Mouse (Mus musculus) limb, embryonic 14.5 days (tissue): Measurements from ENCODE around the gene Mpp4. TPM values are rescaled to one million over a fixed set of nuclear protein-coding genes. Genes with fewer than 3 reads are reported as not detected.

ENCODE experiments used
- ATAC-seq: fragments of 200-750 bp; cut with Nextera tagmentation; 2 replicates; pipeline ENCODE4 v1.8.0; 2017; ENCODE audit warnings: low read depth, moderate number of reproducible peaks, moderate TSS enrichment; ENCODE audit not compliant: low FRiP score
- DNase-seq: peaks from one replicate; pipeline ENCODE4 v3.0.0-alpha.2; 2015; ENCODE audit warnings: low spot score
- H3K27ac ChIP-seq: fragments of 300-500 bp; sonication (generic); replicated peaks from 2 replicates; pipeline ENCODE4 v1.5.1; 2014; ENCODE audit warnings: low read depth, mild to moderate bottlenecking, low read length, moderate library complexity, mixed read lengths
- H3K27me3 ChIP-seq: fragments of 300-500 bp; sonication (generic); 2 replicates; pipeline ENCODE4 v1.6.1; 2014; ENCODE audit warnings: low read length, mixed read lengths; ENCODE audit not compliant: control insufficient read depth, insufficient read depth
- H3K36me3 ChIP-seq: fragments of 300-500 bp; sonication (generic); 2 replicates; pipeline ENCODE4 v1.6.1; 2014; ENCODE audit warnings: mild to moderate bottlenecking, low read length, moderate library complexity, mixed read lengths; ENCODE audit not compliant: control insufficient read depth, insufficient read depth
- H3K4me1 ChIP-seq: fragments of 300-500 bp; sonication (generic); 2 replicates; pipeline ENCODE4 v1.6.1; 2014; ENCODE audit warnings: antibody characterized with exemption, low read length, mixed read lengths; ENCODE audit not compliant: control insufficient read depth, insufficient read depth
- H3K4me2 ChIP-seq: fragments of 300-500 bp; sonication (generic); replicated peaks from 2 replicates; pipeline ENCODE4 v1.6.1; 2014; ENCODE audit warnings: low read depth, mild to moderate bottlenecking, low read length, moderate library complexity; ENCODE audit not compliant: severe bottlenecking
- H3K4me3 ChIP-seq: fragments of 300-500 bp; sonication (generic); replicated peaks from 2 replicates; pipeline ENCODE4 v1.5.1; 2014; ENCODE audit warnings: low read length
- H3K9ac ChIP-seq: fragments of 300-500 bp; sonication (generic); 2 replicates; pipeline ENCODE4 v1.6.1; 2014; ENCODE audit warnings: mild to moderate bottlenecking, low read depth, low read length, moderate library complexity; ENCODE audit not compliant: severe bottlenecking
- H3K9me3 ChIP-seq: fragments of 300-500 bp; sonication (generic); 2 replicates; pipeline ENCODE4 v1.6.1; 2016; ENCODE audit warnings: low read length; ENCODE audit not compliant: control insufficient read depth
- POLR2A ChIP-seq: fragments of 200-500 bp; IDR thresholded peaks from 2 replicates; pipeline ENCODE4 v1.8.0; 2012; ENCODE audit warnings: inconsistent platforms, mild to moderate bottlenecking, moderate library complexity, borderline replicate concordance; ENCODE audit not compliant: insufficient read depth, insufficient read length; ENCODE audit errors: extremely low read depth
- WGBS: fragments of 180-500 bp; shearing (Covaris S2); extraction: QIAGEN DNeasy Blood & Tissue Kit; methylation state at CpG from one replicate; pipeline ENCODE4 v1.1.7; 2014; 5-methylcytosine and 5-hydroxymethylcytosine counted together
- polyA plus RNA-seq, 2 experiments: library from polyadenylated mRNA; depleted of rRNA in 1 of 2; stranded (reverse) in 1 of 2; unstranded in 1 of 2; fragments of >200 nt; fragmentation: Nextera tagmentation in 1 of 2; extraction: Ambion mirVana in 1 of 2; gene quantifications; 2 replicates each; pipeline versions ENCODE4 v1.2.1 to v1.2.3; 2012 to 2014

Gene Mpp4
- polyA plus RNA-seq, 2 experiments: 0.40 to 1.0 TPM

DNA sequence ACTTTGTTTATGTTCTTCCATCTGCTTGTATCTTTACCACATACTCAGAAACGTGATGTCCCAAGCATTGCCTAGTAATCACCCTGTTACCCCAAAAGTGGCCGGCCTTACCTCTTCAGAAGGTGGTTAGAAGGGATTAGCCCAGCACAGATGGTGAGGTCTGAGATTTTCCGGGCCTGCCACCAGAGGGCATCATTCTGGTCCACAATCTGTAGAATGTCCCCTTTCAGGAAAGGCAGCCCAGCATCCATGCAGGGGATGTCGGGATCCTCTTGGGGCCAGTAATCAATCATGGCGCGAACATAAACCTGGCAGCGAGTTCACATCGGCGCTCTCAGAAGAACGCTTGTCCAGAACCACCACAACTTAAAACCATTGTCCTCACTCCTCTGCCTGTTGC, 18.6 kb downstream of the Mpp4 start:
- no peak overlapping the region for H3K27ac ChIP-seq
- no peak overlapping the region for H3K4me3 ChIP-seq
- 76% methylated on average over 10 of the region's 10 CpGs for WGBS
- no peak for DNase-seq
- H3K27me3 ChIP-seq: no peaks in the 10 kb centered on the region
- H3K36me3 ChIP-seq: no peaks in the 10 kb centered on the region
- H3K4me1 ChIP-seq: no peaks in the 10 kb centered on the region
- no peak for ATAC-seq
- no peaks in the 10 kb centered on the region for H3K9me3 ChIP-seq
- TF ChIP-seq POLR2A: no peak
- H3K4me2 ChIP-seq: no peak overlapping the region
- no peak overlapping the region for H3K9ac ChIP-seq

DNA sequence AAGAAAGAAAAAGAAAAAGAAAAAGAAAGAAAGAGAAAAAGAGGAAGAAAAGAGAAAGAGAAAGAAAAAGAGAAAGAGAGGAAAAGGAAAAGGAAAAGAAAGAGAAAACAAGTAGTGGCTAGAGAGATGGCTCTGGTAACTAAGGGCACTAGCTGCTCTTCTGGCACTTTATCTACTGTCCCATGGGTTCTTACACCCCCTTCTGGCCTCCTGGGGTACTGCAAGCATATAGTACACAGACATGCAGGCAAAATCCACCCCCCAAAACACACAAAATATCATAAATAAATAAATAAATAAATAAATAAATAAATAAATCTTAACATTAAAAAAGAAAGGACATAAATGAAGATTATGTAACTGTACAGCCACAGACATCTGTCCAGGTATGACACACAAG, 20.4 kb downstream of the Mpp4 start:
- DNase-seq (peak; percentile 55), ATAC-seq (no peak)
- H3K9me3 ChIP-seq: no peaks in the 10 kb centered on the region
- TF ChIP-seq POLR2A: no peak
- no peak overlapping the region for H3K4me3 ChIP-seq
- H3K9ac ChIP-seq: no peak overlapping the region
- no peaks in the 10 kb centered on the region for H3K36me3 ChIP-seq
- H3K27me3 ChIP-seq: no peaks in the 10 kb centered on the region
- no peak overlapping the region for H3K27ac ChIP-seq
- H3K4me2 ChIP-seq: no peak overlapping the region
- no peaks in the 10 kb centered on the region for H3K4me1 ChIP-seq

- ATAC-seq: no peak
- DNase-seq: no peak
- no peak for TF ChIP-seq POLR2A
Observed at GRCm38 (mm10) chr1:59134419-59134818, 28.8 kb downstream of the Mpp4 start.

GRCm38 (mm10) chr1:59128879-59129278, 34.3 kb downstream of the Mpp4 start:
- Histone ChIP-seq H3K4me1 (no peaks in the 10 kb centered on the region), H3K27ac (no peak overlapping the region), H3K4me2 (no peak overlapping the region), H3K9me3 (no peaks in the 10 kb centered on the region), H3K27me3 (no peaks in the 10 kb centered on the region), H3K4me3 (no peak overlapping the region), H3K9ac (no peak overlapping the region), H3K36me3 (no peaks in the 10 kb centered on the region)
- ATAC-seq: no peak
- 70% methylated on average over 7 of the region's 7 CpGs for WGBS
- DNase-seq: no peak
- TF ChIP-seq POLR2A: no peak

More at GRCm38 (mm10) chr1:59134419-59134818, 28.8 kb downstream of the Mpp4 start:
- no peak overlapping the region for H3K9ac ChIP-seq
- no peak overlapping the region for H3K4me2 ChIP-seq
- no peak overlapping the region for H3K4me3 ChIP-seq
- H3K9me3 ChIP-seq: no peaks in the 10 kb centered on the region
- no peak overlapping the region for H3K27ac ChIP-seq
- H3K27me3 ChIP-seq: no peaks in the 10 kb centered on the region
- WGBS: 83% methylated on average over 5 of the region's 5 CpGs
- no peaks in the 10 kb centered on the region for H3K4me1 ChIP-seq
- H3K36me3 ChIP-seq: no peaks in the 10 kb centered on the region

DNA sequence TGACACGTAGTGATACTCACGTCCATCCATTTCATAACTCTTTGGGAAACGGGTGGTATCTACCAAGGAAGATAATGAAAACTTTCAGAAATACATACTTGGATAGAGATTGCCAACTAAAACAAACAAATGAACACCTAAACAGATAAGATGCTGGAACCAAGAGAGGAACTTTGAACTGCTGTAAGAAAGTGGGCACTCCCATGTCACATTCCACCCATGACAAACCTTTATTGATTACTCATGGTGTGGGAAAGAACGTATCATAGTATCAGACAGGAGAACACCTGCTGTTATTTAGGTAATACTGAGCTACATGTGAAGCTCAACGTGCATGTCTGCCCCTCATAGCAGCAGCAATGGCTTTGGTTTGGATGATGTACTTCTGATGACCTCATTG, 37.6 kb downstream of the Mpp4 start:
- H3K27me3 ChIP-seq: no peaks in the 10 kb centered on the region
- no peak overlapping the region for H3K4me2 ChIP-seq
- H3K27ac ChIP-seq: no peak overlapping the region
- H3K4me1 ChIP-seq: no peaks in the 10 kb centered on the region
- TF ChIP-seq POLR2A: no peak
- WGBS: 67% methylated on average over 5 of the region's 5 CpGs
- H3K4me3 ChIP-seq: no peak overlapping the region
- DNase-seq: no peak
- no peaks in the 10 kb centered on the region for H3K9me3 ChIP-seq
- H3K9ac ChIP-seq: no peak overlapping the region
- no peaks in the 10 kb centered on the region for H3K36me3 ChIP-seq
- ATAC-seq: no peak
